Mouse (Mus musculus): ENCODE measurements around the gene Lgals4. TPM values are rescaled to one million over a fixed set of nuclear protein-coding genes. Genes with fewer than 3 reads are reported as not detected.

Lgals4 gene
- total RNA-seq, 2 experiments from 2014 or later: 2.0 to 4.4 TPM

DNA sequence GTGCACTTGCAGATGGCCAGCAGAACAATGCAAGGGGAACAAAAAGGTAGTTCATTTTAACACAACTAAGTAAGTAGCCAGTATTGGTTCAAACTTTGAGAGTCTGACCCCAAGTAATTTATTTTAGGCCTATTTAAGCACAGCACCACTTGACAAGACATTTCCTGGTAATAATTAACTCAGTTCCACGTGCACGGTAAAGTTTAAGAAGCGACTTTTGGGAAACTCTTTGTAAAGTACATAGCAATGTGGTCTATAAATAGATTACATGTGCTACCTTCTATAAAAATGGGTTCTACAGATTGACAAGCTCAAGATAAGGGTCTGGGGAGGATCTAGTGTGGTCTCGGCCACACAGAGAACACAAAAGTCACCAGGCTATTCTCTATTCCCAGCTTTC is 29.9 kb upstream of the Lgals4 start:
- no peak for DNase-seq
- intact Hi-C loops (cut with DNase I; ENCODE audit: low total_unique reads): no loop called here

DNA sequence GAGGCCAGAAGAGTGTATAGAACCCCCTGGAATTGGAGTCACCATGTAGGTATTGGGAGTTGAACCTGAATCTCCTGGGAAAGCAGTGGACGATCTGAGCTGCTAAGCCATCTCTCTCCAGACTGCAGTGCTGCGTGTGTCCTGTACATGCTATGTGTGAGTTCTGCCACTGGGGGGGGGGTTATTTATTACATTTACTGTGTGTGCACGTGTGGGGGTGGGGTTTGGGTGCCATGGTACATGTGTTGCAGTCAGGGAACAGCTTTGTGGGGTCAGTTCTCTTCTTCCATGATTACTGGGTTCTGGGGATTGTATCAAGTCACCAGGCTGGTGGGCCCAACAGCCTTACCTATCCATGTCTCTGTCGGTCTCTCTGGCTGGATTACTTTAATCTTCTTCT is 26.8 kb upstream of the Lgals4 start:
- intact Hi-C loops (cut with DNase I; ENCODE audit: low total_unique reads): no loop called here
- no peak for DNase-seq

DNA sequence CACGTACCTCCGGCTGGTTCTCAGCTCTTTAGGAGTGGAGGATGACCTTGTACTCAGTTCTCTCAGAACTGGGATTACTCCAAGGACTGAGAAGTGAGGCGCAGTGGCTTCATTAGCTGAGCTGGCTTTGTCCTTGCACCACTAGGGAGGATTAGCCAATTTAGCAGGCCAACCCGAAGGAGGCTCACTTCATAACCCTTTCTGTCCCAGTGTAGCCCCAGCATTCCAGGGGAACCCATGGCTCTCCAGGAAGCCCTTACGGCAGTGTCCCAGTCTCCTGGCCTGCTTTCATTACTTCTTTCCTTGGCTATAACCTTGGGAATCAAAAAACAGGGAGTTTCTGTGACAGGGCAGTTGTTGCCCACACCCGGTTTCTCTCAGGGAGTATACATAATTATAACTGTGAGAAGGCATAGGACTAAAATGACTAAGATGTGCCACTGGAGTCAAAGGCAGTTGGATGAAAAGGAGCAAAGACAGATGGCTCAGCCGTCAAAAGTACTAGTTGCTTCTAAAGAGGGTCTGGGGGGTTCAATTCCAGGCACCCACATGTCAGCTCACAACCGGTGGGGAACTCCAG is 25.9 kb upstream of the Lgals4 start:
- intact Hi-C loops (cut with DNase I; ENCODE audit: low total_unique reads): no loop called here
- no peak for DNase-seq

DNA sequence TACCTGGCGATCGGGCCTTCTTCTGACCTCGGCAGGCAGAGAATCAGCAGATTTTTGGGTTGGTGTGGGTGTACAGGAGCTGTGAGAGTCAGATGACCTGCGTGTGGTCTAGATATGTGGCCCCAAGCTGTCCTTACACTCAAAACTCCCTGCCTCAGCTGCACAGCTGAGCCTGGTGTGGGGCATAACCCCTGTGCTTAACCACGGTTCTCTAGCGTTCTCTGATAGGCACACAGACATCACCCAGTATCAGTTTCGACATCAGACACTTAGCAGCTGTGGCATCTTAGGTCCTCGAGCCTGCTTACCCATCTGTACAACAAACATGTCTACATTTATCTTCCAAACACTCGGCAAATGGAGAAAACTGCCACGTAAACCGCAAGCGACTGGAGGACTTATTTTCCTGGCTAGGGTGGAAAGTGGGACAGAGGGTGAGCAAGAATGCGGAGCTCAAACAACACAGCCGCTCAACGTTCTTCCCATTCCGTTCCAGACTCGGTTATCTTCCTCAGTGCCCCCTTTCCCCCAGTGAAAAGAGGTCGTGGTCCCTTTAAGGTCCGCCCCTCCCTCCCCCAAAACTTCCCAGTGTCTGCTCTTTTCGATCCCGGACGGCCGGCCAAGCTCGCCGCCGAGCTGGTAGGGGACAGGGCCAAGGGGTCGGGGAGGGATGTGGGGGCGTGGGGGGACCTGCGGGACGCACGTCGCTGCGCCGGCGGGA is 25.3 kb upstream of the Lgals4 start, which contains the start of gene Hnrnpl:
Gene Hnrnpl (plus strand): TSS at position 321 of the 721 bp plus-strand sequence.
- peak; percentile 79 for DNase-seq
- intact Hi-C loops (cut with DNase I; ENCODE audit: low total_unique reads): no loop called here

DNA sequence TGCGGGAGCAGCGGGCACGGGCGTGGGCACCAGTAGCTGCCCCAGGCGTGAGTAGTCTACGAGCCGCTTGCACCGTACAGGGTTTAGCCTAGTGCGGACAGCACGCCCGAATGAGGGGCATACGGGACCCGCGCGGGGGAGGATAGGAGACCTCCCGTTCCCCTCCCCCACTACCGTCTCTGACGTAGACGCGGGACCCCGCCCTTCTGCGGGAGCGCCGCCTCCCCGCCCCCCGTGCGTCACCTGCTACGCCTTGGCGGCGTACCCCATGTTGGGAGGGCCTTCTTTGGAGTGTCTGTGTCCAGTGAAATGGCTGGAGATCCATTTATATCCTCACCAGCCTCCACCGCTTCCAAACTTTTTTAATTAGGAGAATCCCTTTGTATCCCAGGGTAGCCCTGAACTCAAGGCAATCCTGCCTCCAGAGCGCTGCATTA is 24.7 kb upstream of the Lgals4 start:
- intact Hi-C loops (cut with DNase I; ENCODE audit: low total_unique reads): no loop called here

DNA sequence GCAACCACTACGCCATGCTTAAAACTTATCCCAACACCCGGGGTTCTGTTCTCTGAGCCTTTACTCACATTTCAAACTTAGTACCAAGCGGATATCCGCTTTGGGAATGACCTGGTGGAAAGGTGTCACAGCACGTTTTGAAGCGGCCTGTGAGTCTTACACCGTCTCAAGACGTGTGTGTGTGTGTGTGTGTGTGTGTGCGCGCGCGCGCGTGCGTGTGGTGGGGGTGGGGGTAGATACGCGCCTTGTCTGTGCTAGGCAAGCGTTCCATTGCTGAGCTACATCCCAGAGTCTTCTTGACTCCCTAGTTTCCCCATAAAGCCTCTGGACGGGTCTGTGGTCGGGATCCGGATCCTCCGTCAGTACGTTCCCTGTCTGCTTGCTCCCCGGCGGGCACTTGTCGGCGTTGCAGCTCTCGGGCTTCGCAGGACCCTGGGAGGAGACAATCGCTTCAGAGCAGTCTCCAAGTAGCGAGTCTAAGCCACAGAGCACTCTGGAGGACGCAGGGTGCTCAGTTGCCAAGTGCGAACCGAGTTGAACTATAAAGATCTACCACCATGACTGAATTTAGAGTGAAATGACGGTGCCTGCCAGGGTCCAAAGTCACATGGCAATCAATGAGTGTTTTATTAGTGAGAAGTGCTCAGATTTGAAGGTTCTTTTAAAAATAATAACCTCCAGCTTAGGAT is 24.1 kb upstream of the Lgals4 start:
- intact Hi-C loops (cut with DNase I; ENCODE audit: low total_unique reads): no loop called here
- peak; percentile 48 for DNase-seq

More for the DNA sequence above, 24.7 kb upstream of the Lgals4 start:
- DNase-seq: peak; percentile 97

DNA sequence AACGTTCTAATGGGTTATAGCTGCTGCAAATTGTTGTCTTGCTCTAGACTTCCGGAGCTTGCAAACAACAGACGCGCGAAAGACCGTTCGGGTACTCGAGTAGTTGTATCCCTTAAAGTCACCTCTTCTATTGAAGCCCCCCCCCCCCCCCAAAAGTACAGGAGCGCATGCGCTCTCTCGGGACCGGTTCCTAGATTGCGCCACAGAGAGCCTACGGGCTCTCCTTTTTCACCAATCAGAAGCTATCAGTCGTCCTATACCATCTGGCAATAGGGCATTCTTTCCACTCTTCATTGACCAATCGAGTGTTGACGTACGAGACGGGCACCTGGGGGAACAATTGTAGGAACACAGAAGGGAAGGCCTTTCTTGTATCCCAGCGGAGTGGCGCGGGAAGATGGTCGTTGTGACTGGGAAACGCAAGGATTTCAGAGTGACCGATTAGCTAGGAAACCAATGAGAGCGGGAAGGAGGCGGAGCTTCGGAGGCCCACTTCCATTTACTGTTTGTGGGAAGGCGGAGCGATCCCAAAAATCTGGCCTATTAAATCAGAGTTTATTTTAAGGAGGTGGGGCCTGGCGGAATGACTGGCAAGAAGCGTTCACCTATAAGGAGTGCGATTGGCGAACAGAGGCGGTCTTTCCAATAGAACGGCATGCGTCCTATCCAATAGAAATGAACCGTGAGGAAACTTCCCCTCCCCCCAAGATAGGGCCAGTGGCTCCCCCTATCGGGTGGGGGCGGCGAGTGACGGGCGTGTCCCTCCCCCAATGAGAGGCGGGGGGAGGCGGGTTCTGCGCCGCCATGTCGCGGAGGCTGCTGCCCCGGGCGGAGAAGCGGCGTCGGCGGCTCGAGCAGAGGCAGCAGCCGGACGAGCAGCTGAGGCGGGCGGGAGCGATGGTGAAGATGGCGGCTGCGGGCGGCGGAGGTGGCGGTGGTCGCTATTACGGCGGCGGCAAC is 23.3 kb upstream of the Lgals4 start:
- DNase-seq: peak; percentile 97
- intact Hi-C loops (cut with DNase I; ENCODE audit: low total_unique reads): no loop called here

DNA sequence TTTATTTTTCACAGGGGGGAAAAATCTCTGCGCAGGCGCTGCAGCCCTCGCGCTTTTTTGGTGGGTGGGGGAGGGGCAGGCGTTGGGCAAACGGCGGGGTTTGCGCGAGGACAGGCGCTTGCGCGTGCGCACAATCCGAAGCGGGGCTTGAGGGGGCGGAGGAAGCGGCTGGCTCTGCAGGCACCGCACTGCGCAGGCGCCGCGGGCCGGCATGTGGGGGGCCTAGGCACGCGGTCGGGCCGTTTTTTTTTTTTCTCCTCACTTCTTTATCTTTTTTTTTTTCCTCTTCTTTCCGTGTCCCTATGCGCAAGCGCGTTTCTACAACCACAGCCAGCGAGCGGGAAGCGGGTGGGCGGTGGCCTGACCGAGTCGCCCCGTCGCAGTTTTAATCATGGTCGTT is 22.4 kb upstream of the Lgals4 start:
- intact Hi-C loops (cut with DNase I; ENCODE audit: low total_unique reads): no loop called here
- peak; percentile 96 for DNase-seq

DNA sequence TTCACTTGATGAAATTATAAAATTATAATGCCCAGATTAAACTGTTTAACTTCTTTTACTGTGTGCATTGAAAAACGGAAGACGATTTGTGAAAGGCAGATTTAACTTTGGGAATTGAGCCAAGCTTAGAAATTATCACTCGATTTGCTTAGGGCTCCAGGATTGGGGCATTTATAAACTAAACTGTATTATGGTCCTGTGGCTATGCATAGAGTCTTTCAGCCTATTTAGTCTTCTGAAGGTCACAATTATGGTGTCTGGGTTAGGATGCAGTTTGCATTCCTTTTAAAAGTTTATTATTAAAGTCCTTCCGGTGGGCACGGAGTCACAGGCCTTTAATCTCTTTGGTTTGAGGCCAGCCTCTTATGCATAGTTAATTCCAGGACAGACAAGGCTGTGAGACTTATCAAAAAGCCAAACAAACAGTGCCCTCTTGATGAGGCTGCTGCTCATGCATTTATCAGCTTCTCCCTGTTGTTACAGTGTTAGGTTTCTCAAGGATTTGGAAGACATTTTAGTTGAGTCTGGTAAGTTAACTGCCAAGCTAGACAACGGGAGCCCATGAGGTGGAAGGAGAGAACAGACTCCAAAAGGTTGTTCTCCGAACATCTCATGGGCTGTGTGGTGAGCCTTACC is 21.9 kb upstream of the Lgals4 start:
- intact Hi-C loops (cut with DNase I; ENCODE audit: low total_unique reads): no loop called here
- DNase-seq: no peak

DNA sequence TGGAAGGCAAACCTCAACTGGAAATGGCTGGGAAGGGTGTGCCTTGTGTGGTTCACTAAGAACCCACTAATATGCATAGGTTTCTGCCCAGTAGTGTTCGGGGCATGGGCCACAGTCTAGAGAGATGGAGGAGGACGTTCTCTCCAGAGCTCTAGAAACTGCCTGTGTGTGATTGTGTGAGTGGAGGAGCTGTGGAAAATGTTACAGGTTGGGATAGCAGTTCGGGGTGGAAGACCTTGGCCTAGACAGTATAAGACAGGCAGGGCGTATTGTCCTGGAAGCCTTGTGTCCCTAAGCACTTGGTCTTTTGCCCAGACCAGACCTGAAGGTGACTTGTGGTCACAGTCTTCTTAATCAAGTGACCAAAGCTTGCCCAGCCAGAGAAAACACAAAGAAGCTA is 21.2 kb upstream of the Lgals4 start:
- intact Hi-C loops (cut with DNase I; ENCODE audit: low total_unique reads): no loop called here
- DNase-seq: no peak

DNA sequence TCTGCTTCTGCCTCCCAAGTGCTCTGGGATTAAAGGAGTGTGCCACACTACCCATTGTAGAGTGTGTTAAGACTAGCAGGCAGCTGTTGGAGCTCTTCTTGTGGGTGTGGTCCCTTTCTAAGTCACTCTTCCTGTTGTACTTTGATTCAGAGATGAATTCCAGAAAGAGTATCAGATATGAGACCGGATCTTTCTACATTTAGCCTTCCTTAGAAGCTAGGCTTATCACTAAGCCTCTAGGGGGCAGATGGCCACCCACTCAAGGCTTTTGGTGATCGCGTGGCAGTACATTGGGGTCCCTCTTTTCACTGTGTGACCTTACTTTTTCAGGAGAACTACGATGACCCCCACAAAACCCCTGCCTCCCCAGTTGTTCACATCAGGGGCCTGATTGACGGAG is 20.7 kb upstream of the Lgals4 start:
- no peak for DNase-seq

DNA sequence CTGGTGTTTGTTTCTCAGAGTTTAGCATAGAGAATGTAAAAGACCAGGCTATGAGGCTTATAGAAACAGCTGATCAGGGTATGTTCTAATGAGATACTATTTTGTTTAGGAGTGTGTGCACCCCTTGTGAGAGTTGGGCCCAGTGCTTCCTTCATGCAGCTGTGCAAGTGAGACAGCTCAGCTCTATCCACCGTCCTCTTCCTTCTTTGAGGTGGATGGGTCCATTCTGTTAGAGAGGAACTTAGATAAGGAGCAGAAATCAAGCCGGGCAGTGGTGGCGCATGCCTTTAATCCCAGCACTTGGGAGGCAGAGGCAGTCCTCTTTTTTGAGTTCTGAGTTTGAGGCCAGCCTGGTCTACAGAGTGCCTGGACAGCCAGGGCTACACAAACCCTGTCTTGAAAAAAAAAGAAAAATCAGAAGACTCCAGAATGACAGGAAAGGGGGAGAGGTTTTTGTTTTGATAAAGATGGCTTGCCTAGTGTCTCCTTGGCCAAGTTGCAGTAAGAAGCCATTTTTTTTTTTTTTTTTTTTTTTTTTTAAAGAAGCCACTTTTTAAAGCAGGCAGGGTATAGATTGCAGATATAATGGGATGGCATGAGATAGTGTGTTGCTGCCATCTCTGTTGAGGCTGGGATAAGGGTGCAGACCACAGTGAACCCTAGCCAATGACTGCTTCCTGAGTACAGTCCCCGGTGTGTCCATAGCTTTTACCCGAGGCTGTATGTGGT is 19.2 kb upstream of the Lgals4 start:
- intact Hi-C loops (cut with DNase I; ENCODE audit: low total_unique reads): no loop called here
- DNase-seq: no peak

More for the DNA sequence above, 20.7 kb upstream of the Lgals4 start:
- intact Hi-C loops (cut with DNase I; ENCODE audit: low total_unique reads): no loop called here

DNA sequence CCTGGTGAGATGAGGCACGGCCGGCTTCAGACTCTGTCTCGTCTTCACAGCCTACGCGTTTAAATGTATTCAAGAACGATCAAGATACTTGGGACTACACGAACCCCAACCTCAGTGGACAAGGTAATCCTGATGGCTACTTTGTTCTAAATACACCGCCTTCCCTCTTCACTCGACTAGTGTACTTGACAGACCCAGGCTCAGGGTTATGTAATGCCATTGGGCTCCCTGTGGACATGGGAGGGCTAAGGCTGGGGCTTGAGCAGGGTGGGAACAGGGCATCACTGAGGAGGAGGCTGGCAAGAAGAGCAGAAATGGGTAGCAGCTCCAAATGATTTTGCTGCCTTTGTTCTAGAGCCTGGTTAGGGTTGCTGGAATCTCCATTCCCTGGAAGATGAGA is 18.4 kb upstream of the Lgals4 start:
- DNase-seq: no peak
- intact Hi-C loops (cut with DNase I; ENCODE audit: low total_unique reads): no loop called here

DNA sequence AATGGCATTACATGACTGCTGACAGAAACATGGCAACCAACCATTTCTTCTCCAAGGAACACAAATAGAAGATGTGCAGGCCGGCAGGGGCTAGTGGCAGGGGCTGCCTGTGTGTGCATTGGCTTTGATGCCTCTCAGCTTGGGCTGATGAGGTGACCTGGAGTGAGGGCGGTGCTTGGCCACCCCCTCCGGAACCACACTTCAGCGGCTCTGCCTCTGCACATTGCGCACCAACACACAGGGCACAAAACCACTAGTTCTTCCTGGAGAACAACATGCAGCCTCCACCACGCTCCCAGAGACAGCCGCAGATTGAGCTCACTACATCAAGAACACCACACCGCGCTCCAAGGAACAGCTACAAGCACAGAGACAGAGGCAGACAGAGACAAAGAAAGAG is 17.5 kb upstream of the Lgals4 start:
- intact Hi-C loops (cut with DNase I; ENCODE audit: low total_unique reads): no loop called here
- DNase-seq: no peak

DNA sequence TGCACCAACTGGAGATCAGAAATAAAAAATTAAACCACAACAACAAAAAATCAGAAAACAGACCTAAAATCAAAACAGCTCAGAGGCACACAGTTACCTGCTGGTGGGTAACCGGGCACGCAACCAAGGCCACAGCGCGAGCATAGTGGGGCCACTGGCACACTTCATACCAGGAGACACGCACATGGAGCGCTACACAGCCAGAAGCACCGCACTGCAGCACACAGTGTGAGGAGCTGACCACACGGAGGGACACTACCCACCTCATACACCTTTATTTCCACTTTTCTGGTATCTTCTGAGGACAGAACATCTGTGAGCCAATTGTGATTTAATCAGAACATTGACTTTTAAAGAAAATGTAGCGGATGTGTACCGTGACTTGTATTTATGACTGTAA is 16.7 kb upstream of the Lgals4 start:
- DNase-seq: no peak
- intact Hi-C loops (cut with DNase I; ENCODE audit: low total_unique reads): no loop called here

DNA sequence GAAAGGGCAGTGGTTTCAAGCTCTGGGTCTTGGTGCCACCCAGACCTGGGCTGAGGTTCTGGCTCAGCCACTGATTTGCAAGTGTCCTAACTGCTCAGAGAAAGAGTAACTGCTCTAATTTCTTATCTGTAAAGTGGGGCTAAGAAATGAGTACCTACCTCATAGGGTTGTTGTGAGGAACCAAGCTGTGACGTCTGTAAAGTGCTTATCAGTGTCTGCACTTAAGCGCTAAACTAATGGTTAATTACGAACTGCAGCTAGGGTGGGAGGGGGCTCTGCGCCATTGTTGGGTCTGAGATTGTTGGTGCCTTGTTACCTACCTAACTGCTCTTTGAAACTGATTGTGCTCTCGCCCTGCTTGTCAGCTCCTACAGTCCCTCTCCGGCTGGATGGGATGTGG is 16.1 kb upstream of the Lgals4 start:
- intact Hi-C loops (cut with DNase I; ENCODE audit: low total_unique reads): no loop called here
- DNase-seq: no peak

DNA sequence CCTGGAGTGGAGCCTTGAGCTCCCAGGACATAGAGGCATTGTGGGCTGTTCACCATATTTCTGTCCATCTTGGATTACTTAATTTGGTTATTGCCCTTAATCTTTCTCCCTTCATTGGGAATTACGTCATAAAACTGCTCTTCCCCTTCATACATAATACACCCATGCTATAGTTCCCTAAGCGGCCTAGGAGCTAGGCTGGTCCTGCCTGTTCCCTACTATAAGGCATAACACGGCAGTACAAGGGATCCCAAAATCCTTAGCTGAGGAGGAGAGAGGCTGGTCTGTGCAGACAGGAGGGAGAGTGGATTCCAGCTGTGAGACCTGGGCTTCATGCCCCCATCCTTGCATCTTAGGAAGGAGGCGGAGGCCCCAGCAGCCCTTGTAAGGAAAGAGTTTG is 15.7 kb upstream of the Lgals4 start:
- no peak for DNase-seq
- intact Hi-C loops (cut with DNase I; ENCODE audit: low total_unique reads): no loop called here

DNA sequence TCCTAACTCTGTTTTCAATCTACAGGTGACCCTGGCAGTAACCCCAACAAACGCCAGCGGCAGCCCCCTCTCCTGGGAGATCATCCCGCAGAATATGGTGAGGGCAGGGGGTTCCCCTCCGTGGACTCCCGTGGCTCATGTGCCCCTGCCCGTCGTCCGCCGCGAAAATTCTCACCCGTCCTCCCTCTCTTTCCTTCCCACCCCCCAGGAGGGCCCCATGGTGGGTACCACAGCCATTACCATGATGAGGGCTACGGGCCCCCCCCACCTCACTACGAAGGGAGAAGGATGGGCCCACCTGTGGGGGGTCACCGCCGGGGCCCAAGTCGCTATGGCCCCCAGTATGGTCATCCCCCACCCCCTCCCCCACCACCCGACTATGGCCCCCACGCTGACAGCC is 15.2 kb upstream of the Lgals4 start:
- intact Hi-C loops (cut with DNase I; ENCODE audit: low total_unique reads): no loop called here

More for the DNA sequence above, 15.2 kb upstream of the Lgals4 start:
- DNase-seq: no peak
